Mouse (Mus musculus): ENCODE data around the gene Tnxb. TPM values are rescaled to one million over a fixed set of nuclear protein-coding genes. Genes with fewer than 3 reads are reported as not detected.

Tnxb gene
- total RNA-seq (2021), result 23.7 and 25.4 TPM in 2 replicates
- long read RNA-seq, result 0 reads

DNA sequence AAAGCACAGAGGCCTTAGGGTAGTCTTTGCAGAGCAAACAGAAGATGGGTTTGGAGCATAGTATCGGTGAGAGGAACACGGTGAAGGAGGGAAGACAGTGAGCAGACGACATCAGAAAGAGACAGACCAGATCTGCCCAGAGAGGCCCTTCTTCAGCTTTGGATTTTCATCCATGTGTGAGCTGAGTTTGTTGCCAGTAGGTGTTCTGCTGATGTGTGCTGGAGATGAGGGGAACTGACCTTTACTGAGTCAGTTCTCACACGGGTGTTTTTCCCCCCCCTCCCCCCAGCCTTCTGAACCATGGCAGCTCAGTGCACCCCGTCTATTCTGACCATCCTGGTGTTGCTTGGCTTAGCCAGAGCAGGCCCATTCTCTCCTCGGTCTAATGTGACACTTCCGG lies at the start of gene Tnxb:
Gene Tnxb (plus strand): TSS at position 301 of the 400 bp plus-strand sequence.
- DNase-seq, result no peak

DNA sequence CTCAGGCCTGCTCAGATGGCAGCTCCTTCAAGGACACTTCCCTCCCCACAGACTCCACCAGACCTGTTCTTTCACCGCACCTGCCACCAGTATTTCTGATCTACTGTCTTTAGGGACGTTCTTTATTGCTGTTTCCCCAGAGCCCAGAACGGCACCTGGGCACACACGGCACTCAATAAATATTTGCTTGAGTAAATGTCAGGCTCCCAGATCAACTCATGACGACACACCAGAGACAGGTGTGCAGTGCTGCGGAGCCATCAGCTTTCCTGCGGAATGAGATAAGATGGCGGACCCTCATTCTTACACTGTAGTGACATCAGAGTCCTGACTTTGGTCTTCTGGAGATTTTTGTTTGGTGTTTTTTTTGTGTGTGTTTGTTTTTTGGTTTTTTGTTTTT lies 49.3 kb upstream of the Tnxb start:
- no peak for DNase-seq

DNA sequence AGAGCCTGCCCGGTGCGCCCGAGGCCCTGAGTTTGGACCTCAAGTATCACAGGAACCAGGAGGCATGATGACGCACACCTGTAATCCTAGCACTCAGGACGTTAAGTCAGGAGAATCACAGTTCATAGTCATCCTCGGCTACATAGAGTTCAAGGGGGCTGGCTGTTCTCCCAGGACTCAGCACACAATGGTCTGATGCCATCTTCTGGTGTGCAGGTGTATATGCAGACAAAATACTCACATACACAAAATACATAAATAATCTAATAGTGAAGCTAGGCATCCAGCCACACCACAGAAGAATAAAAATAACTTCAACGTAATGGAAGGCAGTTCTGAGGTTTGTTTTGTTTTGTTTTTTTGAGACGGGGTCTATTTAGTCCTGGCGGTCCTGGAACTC lies 47.2 kb upstream of the Tnxb start:
- no peak for DNase-seq

DNA sequence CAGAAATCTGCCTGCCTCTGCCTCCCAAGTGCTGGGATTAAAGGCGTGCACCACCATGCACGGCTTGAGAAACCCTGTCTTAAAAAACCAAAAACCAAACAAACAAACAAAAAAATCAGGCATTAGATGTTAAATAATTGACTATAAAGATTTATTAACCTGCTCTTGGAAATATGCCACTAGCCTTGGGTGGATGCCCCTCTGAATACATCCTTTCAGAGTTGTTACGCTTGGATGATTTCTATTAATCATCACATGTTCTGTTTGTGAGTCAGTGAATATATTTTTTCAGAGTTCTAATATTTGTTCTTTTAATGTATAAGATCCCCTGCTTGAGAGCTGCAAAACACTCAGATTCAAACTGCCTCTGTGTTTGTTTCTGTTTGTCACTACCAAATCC lies 45.4 kb upstream of the Tnxb start:
- DNase-seq, result no peak

DNA sequence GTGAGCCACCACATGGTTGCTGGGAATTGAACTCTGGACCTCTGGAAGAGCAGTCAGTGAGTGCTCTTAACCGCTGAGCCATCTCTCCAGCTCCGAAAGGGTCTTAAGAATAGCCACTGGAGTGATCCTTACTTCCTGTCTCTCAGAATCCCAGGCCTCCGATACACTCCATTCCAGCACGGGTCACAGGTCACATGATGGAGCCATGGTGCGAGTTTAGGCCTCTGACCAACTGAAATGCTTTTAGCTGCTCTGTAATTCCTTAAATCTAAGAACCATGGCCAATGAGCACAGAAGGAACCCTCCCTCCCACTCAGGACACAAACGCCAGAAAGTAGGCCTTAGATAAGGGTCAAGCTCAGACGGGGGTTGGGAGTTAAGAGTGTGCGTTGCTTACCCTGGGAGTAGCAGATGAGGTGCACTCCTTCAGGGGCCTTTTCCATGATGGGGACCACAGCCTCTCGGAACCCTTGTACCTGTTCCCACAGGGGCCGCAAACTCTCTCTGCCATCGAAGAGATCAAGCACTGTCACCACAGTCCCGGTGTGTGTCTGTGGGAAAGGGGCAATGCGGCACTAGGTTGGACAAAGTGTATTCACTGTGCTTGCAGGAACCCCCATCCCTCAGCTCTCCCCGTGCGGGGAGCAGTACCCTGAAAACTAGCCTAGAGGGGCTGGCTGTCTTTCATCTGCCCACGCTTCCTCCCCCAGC lies 44.1 kb upstream of the Tnxb start:
- DNase-seq, result no peak

DNA sequence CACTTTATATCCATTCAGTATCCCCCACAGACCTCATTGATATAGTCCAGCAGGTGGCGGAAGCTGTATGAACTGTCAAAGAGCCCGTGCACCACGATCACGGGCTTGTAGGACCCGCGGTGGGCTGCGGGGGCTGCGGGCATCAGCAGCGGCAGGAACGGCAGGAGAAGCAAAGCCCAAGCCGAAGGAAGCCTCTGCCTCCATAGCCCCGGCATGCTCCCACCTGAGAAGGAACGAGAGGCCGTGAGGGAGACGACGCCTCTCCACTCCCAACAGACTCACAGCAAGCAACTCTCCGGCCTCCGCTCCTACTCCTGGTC lies 43.6 kb upstream of the Tnxb start:
- no peak for DNase-seq

DNA sequence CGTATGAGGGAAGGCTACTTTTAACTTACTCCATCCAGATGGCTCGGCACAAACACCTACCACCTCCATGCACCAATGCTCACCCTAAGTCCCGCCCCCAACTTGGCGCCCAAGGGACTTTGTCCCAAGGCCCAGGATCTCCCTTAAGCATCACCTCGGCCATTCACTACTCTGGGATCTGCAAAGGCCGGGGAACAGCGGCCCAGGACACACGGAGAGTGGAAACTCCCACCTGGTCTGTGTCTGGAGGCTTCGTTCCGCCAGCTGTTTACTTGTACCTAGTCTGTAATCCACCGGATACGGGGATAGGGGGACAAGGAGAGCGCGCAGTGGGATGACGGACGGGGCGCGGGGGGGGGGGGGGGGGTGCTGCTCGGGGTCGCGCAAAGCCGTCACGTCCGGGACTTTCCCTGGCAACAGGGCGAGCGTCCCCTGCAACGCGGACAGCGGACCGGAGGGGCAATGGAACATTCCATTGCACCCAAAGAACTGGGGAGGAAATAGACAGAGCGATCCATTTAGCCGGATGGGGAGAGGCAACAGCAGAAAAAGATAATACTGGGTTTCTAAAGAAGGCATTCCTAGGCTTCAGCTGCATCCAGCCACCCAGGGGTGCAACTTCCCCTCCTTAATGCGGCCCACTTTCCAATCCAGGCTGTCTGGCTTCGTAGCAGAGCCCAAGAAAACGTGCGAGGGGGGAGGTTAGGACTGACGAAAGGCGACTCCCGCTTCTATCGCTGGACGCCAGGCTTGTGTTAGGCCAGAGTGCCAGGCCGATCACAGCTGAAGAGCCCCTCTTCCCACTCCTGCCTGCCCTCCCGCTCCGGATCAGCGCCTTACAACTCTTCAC lies 43.0 kb upstream of the Tnxb start:
- peak; percentile 87 for DNase-seq

DNA sequence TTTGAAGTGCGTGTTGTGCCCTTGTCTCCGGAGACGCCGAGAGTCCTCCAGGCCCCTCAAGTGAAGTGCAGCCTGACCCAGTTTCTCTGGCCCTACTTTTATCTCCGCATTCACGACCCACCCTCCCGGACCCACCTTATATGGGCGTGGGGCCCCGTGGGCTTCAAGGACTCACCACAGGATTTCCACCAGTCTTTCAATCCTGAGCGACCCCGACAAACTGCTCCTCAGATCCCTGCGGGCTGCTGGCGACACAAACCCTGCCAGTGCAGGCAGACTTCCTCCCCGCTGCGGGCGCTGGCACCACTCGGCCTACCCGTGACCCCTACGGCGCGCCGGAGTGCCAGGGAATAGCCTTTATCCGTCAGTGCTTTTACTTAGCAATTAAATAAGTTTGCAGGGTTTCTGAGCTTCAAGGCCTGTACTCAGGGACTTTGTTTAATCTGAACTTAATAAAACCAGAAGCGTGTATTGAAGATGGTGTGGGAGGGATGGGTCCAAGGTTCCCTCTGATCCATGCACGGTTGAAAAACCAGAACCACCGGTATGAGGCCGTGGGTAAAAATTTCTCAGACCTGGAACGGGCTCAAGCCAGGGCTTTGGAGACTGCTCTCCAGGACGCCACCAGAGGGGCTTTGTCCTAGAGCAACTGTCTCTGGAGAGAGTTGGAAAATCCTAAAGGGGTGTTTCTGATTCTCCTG lies 42.2 kb upstream of the Tnxb start, which contains the start of gene Ppt2:
Gene Ppt2 (minus strand): TSS at position 568 of the 701 bp plus-strand sequence.
- DNase-seq, result peak; percentile 70

DNA sequence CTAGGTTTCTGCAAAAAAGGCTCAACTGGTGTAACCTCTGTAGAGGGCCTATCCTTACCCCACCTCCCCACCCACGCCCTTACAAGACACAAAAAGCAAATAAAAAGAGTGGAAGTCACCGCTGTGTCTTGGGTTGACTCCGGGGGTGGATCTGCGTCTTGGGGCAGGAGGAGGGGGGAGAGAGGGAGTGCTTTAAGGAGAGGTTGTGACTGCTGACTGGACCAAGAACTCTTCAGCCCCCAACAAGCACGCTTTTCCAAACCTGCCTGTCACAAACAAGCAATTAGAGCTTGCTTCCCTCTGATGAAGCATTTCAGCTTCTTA lies 41.7 kb upstream of the Tnxb start:
- no peak for DNase-seq

DNA sequence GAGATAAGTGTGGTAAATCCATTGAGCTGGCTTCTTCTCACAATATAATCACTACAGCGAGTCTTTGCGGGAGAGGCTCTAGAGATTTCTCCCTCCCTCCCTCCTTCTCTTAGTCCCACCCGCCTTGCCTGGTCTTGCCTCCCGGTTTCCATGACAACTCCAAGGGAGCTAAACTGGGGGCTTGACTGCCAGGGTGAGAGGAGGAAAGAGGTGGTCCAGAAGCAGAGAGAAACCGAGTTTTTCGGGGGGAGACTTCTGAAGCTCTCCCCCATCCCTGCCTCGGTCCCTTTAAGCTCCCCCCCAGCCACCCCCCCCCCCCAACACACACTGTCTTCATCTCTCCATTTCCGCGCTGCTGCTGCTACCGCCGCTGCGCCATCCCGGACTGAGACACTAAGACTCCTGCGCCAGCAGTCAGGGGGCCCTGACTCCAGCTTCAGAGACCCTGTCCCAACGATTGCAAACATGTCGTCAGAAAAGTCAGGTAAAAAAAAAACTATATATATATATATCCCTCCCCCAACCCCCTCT lies 41.0 kb upstream of the Tnxb start, which contains the start of gene Prrt1:
Gene Prrt1 (plus strand): TSS at position 313 of the 531 bp plus-strand sequence.
- no peak for DNase-seq

DNA sequence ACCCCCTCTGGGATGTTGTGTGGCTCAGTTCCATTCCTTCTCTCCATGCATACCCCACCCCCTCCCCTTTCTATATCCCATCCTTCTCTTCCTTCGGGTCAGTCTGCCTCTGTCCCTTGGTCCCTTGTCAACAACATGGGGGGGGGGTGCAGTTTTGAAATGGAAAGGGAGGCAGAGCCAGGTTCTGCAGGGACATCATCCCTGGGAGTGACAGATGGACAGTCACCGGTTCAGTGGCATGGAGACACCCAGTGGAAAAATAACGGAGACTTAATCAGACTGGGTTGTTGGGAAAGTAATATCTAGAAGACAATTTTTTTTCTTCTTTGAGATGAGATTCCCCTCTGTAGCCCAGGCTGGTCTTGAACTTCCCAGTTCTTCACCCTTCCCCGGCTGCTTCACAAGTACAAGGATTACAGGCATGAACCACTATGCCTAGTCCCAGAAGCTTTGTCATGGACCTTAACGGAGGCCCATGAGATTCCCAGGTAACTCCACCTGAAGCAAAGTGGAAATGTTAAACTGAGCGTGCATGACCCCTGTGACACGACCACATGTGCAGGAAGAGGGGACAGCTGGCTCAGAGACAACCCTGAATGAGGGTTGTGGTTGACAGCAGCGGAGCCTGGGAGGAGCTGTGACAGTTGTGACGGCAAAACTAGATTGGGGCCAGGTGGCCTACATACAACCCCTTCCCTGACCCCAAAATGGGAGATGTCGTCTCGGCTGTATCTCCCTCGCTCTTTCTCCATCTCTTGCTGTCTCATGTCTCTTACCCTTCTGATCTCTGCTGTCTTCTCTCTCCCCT lies 40.3 kb upstream of the Tnxb start:
- DNase-seq, result no peak

DNA sequence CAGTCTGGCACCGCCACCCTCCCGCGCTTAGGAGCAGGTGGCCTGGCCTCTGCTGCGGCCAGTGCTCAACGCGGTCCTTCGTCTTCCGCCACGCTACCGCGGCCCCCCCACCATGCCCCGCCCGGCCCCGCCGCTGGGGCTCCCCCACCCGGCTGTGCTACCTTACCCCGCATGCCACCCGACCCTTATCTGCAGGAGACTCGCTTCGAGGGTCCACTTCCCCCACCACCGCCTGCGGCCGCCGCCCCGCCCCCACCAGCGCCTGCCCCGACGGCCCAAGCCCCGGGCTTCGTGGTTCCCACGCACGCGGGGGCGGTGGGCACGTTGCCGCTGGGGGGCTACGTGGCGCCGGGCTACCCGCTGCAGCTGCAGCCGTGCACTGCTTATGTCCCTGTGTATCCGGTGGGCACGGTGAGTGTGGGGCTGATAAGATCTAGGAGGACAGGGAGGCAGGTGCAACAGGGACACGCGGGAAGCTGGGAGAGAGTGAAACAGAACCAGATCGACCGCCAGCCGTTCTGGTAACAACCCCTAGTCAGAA lies 39.5 kb upstream of the Tnxb start:
- no peak for DNase-seq

DNA sequence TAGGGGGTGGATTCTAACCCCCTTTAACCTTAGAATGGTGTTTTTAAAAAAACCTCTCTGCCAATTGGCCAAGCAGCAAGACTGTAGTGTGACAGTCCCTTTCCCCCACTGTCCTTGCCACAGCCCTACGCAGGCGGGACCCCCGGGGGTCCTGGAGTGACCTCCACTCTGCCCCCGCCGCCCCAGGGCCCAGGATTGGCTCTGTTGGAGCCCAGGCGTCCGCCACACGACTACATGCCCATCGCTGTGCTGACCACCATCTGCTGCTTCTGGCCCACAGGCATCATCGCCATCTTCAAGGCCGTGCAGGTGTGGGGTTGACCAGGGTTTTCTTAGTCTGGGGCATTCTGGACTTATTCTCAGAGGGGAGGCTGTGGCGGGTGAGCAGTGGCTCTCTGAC lies 38.7 kb upstream of the Tnxb start:
- no peak for DNase-seq

DNA sequence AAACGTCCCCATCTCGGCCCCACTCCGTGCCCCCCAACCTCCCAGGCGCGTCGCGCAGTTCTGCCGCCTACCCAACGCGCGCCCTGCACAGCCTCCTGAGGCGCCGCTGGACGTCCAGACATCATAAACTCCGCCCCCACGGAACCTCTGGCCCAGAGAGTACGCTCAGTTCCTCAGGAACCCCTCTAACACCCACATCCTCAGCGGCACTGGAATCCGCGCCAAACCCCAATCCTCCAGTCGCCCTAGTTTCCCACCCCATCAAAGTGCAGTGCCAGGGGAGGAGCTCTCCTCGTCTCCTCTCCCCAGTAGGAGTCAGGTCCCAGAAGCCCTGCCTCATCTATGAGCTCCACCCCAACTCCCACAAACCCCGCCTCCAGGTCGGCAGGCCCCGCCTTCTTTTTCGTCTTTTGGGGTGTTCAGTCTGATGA lies 38.1 kb upstream of the Tnxb start:
- peak; percentile 68 for DNase-seq

DNA sequence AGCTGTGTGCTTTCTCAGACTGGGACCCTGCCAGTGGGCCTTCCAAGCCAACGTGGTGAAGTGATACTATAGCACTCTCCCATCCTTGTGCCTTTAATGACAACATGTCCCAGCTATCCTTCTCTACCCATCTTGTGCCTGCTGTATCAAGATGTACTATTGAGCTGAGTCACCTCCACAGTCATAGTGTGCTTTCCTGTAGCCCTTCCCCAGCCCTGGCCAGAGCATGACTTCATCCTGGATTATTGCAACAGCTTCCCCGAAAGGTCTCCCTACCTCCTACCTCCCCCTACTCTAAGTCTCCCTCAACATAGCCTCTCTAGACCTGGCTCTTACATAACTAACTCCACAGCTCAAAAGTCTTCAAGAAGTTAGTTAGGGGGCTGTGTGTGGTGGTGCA lies 34.7 kb upstream of the Tnxb start:
- no peak for DNase-seq

DNA sequence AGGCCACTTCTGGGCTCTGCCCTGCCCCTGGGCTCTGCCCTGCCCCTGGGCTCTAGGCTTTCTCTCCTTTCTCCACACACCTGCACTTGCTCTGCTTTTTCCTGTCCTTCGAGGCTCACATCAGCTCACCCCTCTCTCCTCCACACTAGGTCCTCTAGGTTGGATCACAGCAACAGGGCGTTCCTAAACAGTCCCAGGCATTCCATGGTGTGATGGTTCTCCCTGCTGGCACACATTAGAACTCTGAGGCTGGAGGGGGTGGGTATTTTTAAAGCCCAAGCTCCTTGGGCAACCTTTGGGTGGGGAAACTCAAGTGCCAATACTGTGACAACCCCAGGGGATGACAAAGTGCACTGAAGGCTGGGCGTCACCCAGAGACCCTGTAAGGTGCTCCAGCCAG lies 32.9 kb upstream of the Tnxb start:
- DNase-seq, result no peak

DNA sequence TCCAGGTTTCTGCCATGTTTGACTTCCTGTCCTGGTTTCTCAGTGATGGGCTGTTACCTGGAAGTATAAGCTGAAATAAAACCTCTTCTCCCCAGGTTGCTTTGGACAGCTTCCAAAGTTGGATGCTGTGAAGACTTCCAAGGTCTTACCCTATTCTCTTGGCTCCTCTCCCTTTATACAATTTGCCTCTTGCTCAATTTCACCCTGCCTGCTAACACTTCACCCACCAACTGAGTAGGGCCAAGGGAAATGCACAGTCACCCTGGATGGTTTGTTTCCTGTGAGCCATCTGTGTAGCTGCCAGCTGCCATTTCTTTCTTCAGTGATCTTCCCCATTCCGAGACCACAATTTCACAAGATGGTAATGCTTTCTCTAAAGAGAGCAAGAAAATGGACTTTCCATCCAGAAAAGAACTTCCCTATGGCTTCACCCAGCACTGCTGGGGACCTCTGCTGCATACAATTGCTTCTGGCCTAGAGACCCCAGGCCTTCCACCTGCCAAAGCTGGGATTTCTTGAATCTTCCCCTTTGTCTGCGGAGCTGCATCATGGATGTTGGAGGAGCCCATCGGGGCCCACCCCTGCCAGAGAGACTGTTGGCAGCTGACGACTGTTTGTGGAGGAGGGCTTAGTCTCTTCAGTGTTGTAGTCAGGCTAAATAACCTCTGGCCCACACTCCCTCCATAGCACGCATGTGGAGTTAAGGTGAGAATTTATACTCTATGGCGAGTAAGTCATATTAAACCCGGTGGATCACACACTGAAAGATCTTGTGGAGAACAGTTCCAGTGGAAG lies 30.7 kb upstream of the Tnxb start:
- DNase-seq, result no peak

DNA sequence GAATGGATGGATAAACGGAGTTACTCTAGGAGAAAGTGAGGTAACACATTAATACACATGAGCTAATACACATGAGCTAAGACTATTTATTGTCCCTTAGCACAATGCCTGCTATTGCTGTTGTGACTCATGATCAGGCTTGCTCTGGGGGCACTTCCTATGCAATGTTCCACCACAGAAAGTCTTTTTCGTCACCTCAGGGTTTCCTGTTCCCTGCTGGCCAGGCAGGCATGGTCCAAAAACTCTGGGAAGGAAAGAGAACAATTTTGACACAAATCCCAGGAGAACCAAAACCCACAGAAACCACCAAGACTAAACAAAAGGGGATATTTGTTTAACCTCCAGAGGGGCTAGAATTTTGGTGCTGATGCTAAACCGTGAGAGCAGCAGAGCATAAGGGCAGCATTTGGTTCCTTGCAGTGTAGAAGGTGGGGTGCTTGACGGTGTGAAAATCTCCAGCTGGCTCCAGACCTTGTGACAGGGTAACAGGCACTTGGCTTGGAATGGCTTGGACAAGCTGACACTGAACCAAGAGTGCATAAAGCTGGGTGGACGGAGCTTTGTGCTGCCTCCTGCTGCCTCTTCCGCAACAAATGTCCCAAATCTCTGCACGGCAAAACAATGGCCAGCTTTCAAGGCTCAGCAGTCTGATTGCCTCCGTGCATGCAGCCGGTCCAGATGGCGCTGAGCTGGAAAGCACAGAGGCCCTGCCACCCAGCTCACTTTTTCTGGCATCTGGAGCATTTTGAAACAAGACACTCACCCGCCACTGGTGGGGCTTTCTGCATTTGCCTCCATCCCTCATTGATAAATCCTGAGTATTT lies 29.3 kb upstream of the Tnxb start:
- DNase-seq, result no peak

DNA sequence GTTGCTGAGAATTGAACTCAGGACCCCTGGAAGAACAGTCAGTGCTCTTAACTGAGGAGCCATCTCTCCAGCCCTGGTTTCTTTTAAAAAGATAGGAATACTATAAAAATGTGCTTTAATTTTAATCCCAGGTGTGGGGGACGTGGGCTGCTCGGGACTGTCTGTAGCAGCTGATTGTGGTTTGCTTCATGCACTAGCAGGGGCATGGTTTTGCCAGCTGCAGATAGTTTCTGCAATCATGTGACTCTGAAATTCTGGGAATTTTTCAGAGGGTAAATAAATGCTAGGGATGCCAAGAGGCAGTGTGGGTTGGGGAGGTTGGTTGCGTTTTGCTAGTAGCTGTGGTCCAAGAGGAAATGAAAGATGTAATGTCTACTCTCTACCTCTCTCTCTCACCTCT lies 28.4 kb upstream of the Tnxb start:
- no peak for DNase-seq

DNA sequence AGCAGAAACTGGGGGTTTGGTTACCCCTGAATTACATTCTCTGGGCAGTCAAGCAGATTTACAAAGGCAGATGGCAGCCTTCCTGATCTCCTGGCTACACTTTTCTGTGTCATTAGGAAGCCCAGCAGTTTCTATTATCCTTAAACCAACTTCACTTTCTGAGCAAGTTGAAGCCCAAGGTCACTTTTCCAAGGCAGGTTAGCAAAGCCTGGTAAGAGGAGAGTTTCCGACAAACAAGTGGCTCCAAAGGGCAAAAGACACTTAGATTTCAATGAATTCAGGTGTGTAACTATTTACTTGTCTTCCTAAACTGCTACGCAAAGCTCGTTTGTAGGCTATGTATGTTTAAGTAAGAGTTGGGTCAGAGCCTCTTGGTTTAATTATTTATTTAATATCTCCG lies 27.0 kb upstream of the Tnxb start:
- no peak for DNase-seq

All from adrenal gland, postnatal 25 days (tissue).